Mouse (Mus musculus) embryonic facial prominence, embryonic 14.5 days (tissue): Measurements from ENCODE around the gene Ak7. TPM values are rescaled to one million over a fixed set of nuclear protein-coding genes. Genes with fewer than 3 reads are reported as not detected.

Experiments used
- ATAC-seq: fragments of 200-750 bp; cut with Nextera tagmentation; 2 replicates; pipeline ENCODE4 v1.8.0; 2017; ENCODE audit warnings: low read depth, moderate number of reproducible peaks, moderate TSS enrichment
- DNase-seq: peaks from one replicate; pipeline ENCODE4 v3.0.0-alpha.2; 2015; ENCODE audit warnings: low spot score
- H3K27ac ChIP-seq: fragments of 300-500 bp; sonication (generic); replicated peaks from 2 replicates; pipeline ENCODE4 v1.5.1; 2014; ENCODE audit warnings: low read depth, mild to moderate bottlenecking, low read length, moderate library complexity
- H3K27me3 ChIP-seq: fragments of 300-500 bp; sonication (generic); replicated peaks from 2 replicates; pipeline ENCODE4 v1.6.1; 2014; ENCODE audit warnings: low read length; ENCODE audit not compliant: control insufficient read depth, insufficient read depth
- H3K36me3 ChIP-seq: fragments of 300-500 bp; sonication (generic); 2 replicates; pipeline ENCODE4 v1.6.1; 2014; ENCODE audit warnings: low read length, mixed read lengths; ENCODE audit not compliant: control insufficient read depth, insufficient read depth
- H3K4me1 ChIP-seq: fragments of 300-500 bp; sonication (generic); 2 replicates; pipeline ENCODE4 v1.6.1; 2014; ENCODE audit warnings: antibody characterized with exemption, low read length; ENCODE audit not compliant: control insufficient read depth, insufficient read depth
- H3K4me2 ChIP-seq: fragments of 300-500 bp; sonication (generic); 2 replicates; pipeline ENCODE4 v1.6.1; 2014; ENCODE audit warnings: low read depth, mild to moderate bottlenecking, low read length, moderate library complexity, mixed read lengths
- H3K4me3 ChIP-seq: fragments of 300-500 bp; sonication (generic); 2 replicates; pipeline ENCODE4 v1.5.1; 2014; ENCODE audit warnings: low read depth, mild to moderate bottlenecking, low read length
- H3K9ac ChIP-seq: fragments of 300-500 bp; sonication (generic); 2 replicates; pipeline ENCODE4 v1.6.1; 2014; ENCODE audit warnings: low read depth, mild to moderate bottlenecking, low read length, moderate library complexity, mixed read lengths
- H3K9me3 ChIP-seq: fragments of 300-500 bp; sonication (generic); 2 replicates; pipeline ENCODE4 v1.6.1; 2016; ENCODE audit warnings: low read length; ENCODE audit not compliant: control insufficient read depth
- WGBS: fragments of 180-500 bp; shearing (Covaris S2); extraction: QIAGEN DNeasy Blood & Tissue Kit; methylation state at CpG from one replicate; pipeline ENCODE4 v1.1.7; 2014; 5-methylcytosine and 5-hydroxymethylcytosine counted together
- polyA plus RNA-seq: library from polyadenylated mRNA; unstranded; fragments of >200 nt; fragmentation: Nextera tagmentation; extraction: Ambion mirVana; gene quantifications from 2 replicates; pipeline ENCODE4 v1.2.1, GENCODE M21; 2014

Gene Ak7
- polyA plus RNA-seq, 1 experiment from 2014 or later, result 1.3 TPM

- 91% methylated on average over 6 of the region's 6 CpGs for WGBS
- Histone ChIP-seq H3K36me3 (peaks cover 87% of the 10 kb centered on the region), H3K4me2 (no peak overlapping the region), H3K9me3 (no peaks in the 10 kb centered on the region), H3K4me1 (no peaks in the 10 kb centered on the region), H3K4me3 (no peak overlapping the region), H3K27me3 (no peaks in the 10 kb centered on the region), H3K27ac (no peak overlapping the region), H3K9ac (no peak overlapping the region)
- DNase-seq, result no peak
- ATAC-seq, result no peak
These were observed 104.8 kb downstream of the Ak7 start for GRCm38 (mm10) chr12:105810608-105811007.

- peaks cover 80% of the 10 kb centered on the region for H3K36me3 ChIP-seq
- H3K4me3 ChIP-seq, result no peak overlapping the region
- no peaks in the 10 kb centered on the region for H3K27me3 ChIP-seq
- no peaks in the 10 kb centered on the region for H3K4me1 ChIP-seq
- no peak for ATAC-seq
- no peaks in the 10 kb centered on the region for H3K9me3 ChIP-seq
- no peak for DNase-seq
- 83% methylated on average over 6 of the region's 6 CpGs for WGBS
- no peak overlapping the region for H3K27ac ChIP-seq
- H3K9ac ChIP-seq, result no peak overlapping the region
- no peak overlapping the region for H3K4me2 ChIP-seq
These were observed 108.2 kb downstream of the Ak7 start for GRCm38 (mm10) chr12:105813957-105814356.

GRCm38 (mm10) chr12:105823472-105823871 lies 117.7 kb downstream of the Ak7 start:
- Histone ChIP-seq H3K27me3 (no peaks in the 10 kb centered on the region), H3K9ac (no peak overlapping the region), H3K36me3 (peaks cover 94% of the 10 kb centered on the region), H3K4me3 (no peak overlapping the region), H3K4me2 (no peak overlapping the region), H3K9me3 (no peaks in the 10 kb centered on the region), H3K27ac (no peak overlapping the region), H3K4me1 (no peaks in the 10 kb centered on the region)
- DNase-seq (no peak), ATAC-seq (no peak)
- WGBS, result 75% methylated on average over 4 of the region's 4 CpGs

GRCm38 (mm10) chr12:105824743-105825142 lies 119.0 kb downstream of the Ak7 start:
- no peaks in the 10 kb centered on the region for H3K4me1 ChIP-seq
- no peaks in the 10 kb centered on the region for H3K9me3 ChIP-seq
- H3K36me3 ChIP-seq, result peaks cover 94% of the 10 kb centered on the region
- no peak overlapping the region for H3K27ac ChIP-seq
- H3K4me2 ChIP-seq, result no peak overlapping the region
- ATAC-seq (no peak), DNase-seq (no peak)
- 77% methylated on average over 8 of the region's 8 CpGs for WGBS
- H3K4me3 ChIP-seq, result no peak overlapping the region
- H3K27me3 ChIP-seq, result no peaks in the 10 kb centered on the region
- H3K9ac ChIP-seq, result no peak overlapping the region

GRCm38 (mm10) chr12:105825266-105825665 lies 119.5 kb downstream of the Ak7 start:
- no peak overlapping the region for H3K9ac ChIP-seq
- ATAC-seq (no peak), DNase-seq (no peak)
- H3K4me1 ChIP-seq, result no peaks in the 10 kb centered on the region
- WGBS, result 97% methylated on average over 4 of the region's 4 CpGs
- H3K4me2 ChIP-seq, result no peak overlapping the region
- no peaks in the 10 kb centered on the region for H3K9me3 ChIP-seq
- H3K36me3 ChIP-seq, result peaks cover 92% of the 10 kb centered on the region
- H3K27me3 ChIP-seq, result no peaks in the 10 kb centered on the region
- no peak overlapping the region for H3K4me3 ChIP-seq
- H3K27ac ChIP-seq, result no peak overlapping the region

Other genes with a start within 250 kb of the Ak7 start
- 1.0 and 1.4 TPM in 2 replicates for gene Bdkrb2, start 142.8 kb upstream of the Ak7 start, polyA plus RNA-seq
- gene Bdkrb1, start 102.9 kb upstream of the Ak7 start, polyA plus RNA-seq, result 0.17 TPM in 1 of 2 replicates, not detected in the other
- gene Gskip, start 21.1 kb upstream of the Ak7 start, polyA plus RNA-seq, result 27.9 and 29.7 TPM in 2 replicates
- gene Atg2b, start 20.8 kb upstream of the Ak7 start, polyA plus RNA-seq, result 16.5 and 17.5 TPM in 2 replicates
- gene Papola, start 78.7 kb downstream of the Ak7 start, polyA plus RNA-seq, result 159 and 160 TPM in 2 replicates